Mouse (Mus musculus) hindbrain, postnatal 0 days (tissue): ENCODE measurements around the gene Tmem104. TPM values are rescaled to one million over a fixed set of nuclear protein-coding genes. Genes with fewer than 3 reads are reported as not detected.

Experiments used
- ATAC-seq: fragments of 200-750 bp; cut with Nextera tagmentation; 2 replicates; pipeline ENCODE4 v1.8.0; 2017; ENCODE audit warnings: mild to moderate bottlenecking, moderate TSS enrichment, moderate library complexity
- DNase-seq: peaks from one replicate; pipeline ENCODE4 v3.0.0-alpha.2; 2015; ENCODE audit warnings: low spot score
- H3K27ac ChIP-seq: fragments of 300-500 bp; sonication (generic); 2 replicates; pipeline ENCODE4 v1.5.1; 2014; ENCODE audit warnings: mild to moderate bottlenecking
- H3K27me3 ChIP-seq: fragments of 300-500 bp; sonication (generic); 2 replicates; pipeline ENCODE4 v1.6.1; 2014; ENCODE audit warnings: low read length, mixed read lengths; ENCODE audit not compliant: insufficient read depth
- H3K36me3 ChIP-seq: fragments of 300-500 bp; sonication (generic); 2 replicates; pipeline ENCODE4 v1.6.1; 2014; ENCODE audit warnings: low read length, mixed read lengths; ENCODE audit not compliant: insufficient read depth
- H3K4me1 ChIP-seq: fragments of 300-500 bp; sonication (generic); 2 replicates; pipeline ENCODE4 v1.6.1; 2014; ENCODE audit warnings: antibody characterized with exemption, low read length, mixed read lengths; ENCODE audit not compliant: insufficient read depth
- H3K4me2 ChIP-seq: fragments of 300-500 bp; sonication (generic); 2 replicates; pipeline ENCODE4 v1.6.1; 2014; ENCODE audit warnings: low read depth, mild to moderate bottlenecking, low read length, moderate library complexity, mixed read lengths
- H3K4me3 ChIP-seq: fragments of 300-500 bp; sonication (generic); 2 replicates; pipeline ENCODE4 v1.5.1; 2014; ENCODE audit warnings: low read length
- H3K9ac ChIP-seq: fragments of 300-500 bp; sonication (generic); replicated peaks from 2 replicates; pipeline ENCODE4 v1.6.1; 2014; ENCODE audit warnings: mild to moderate bottlenecking, low read length, moderate library complexity, mixed read lengths
- H3K9me3 ChIP-seq: fragments of 300-500 bp; sonication (generic); 2 replicates; pipeline ENCODE4 v1.6.1; 2016; ENCODE audit warnings: low read length, mixed read lengths
- CTCF ChIP-seq: IDR thresholded peaks from 2 replicates; pipeline ENCODE4 v1.5.1; 2016; ENCODE audit warnings: antibody characterized with exemption, control low read depth, low read depth
- WGBS: fragments of 180-500 bp; shearing (Covaris S2); extraction: QIAGEN DNeasy Blood & Tissue Kit; methylation state at CpG from one replicate; pipeline ENCODE4 v1.1.7; 2014; 5-methylcytosine and 5-hydroxymethylcytosine counted together
- polyA plus RNA-seq: library from polyadenylated mRNA; unstranded; fragments of >200 nt; fragmentation: Nextera tagmentation; extraction: Ambion mirVana; gene quantifications from 2 replicates; pipeline ENCODE4 v1.2.1, GENCODE M21; 2015
- total RNA-seq: library from RNA; depleted of rRNA; stranded (reverse); fragments of >200 nt; gene quantifications from 2 replicates; pipeline ENCODE4 v1.2.3, GENCODE M21; 2014

The Tmem104 gene
- total and polyA plus RNA-seq, 2 experiments from 2014 or later, result 11.1 to 13.5 TPM

- ATAC-seq, result no peak
Measured at GRCm38 (mm10) chr11:115153088-115153487, 34.2 kb upstream of the Tmem104 start.

GRCm38 (mm10) chr11:115153699-115154292 lies 33.5 kb upstream of the Tmem104 start:
- H3K27ac ChIP-seq, result no peak overlapping the region
- H3K4me1 ChIP-seq, result no peaks in the 10 kb centered on the region; the same call in 1 of the 2 replicates
- WGBS, result 1% methylated on average over 33 of the region's 35 CpGs
- peak; percentile 91 for TF ChIP-seq CTCF
- H3K27me3 ChIP-seq, result peaks cover 16% of the 10 kb centered on the region
- H3K9ac ChIP-seq, result no peak overlapping the region
- H3K4me3 ChIP-seq, result peak overlapping the region; percentile 16
- H3K9me3 ChIP-seq, result 0 out of 2 replicates have a peak, but pooled peaks cover 4% of the 10 kb centered on the region
- H3K36me3 ChIP-seq, result no peaks in the 10 kb centered on the region
- peak; percentile 68 for DNase-seq
- peak overlapping the region; percentile 43 for H3K4me2 ChIP-seq
- ATAC-seq, result peak; percentile 63; the same call in 1 of the 2 replicates

More at GRCm38 (mm10) chr11:115153088-115153487, 34.2 kb upstream of the Tmem104 start:
- Histone ChIP-seq H3K9ac (no peak overlapping the region), H3K4me3 (no peak overlapping the region), H3K27me3 (peaks cover 16% of the 10 kb centered on the region), H3K4me2 (no peak overlapping the region), H3K36me3 (no peaks in the 10 kb centered on the region), H3K9me3 (0 out of 2 replicates have a peak, but pooled peaks cover 4% of the 10 kb centered on the region), H3K27ac (no peak overlapping the region), H3K4me1 (no peaks in the 10 kb centered on the region; the same call in 1 of the 2 replicates)
- no peak for DNase-seq
- WGBS, result 81% methylated on average over 9 of the region's 9 CpGs
- TF ChIP-seq CTCF, result no peak

- Histone ChIP-seq H3K9me3 (no peaks in the 10 kb centered on the region), H3K4me1 (no peaks in the 10 kb centered on the region; the same call in 1 of the 2 replicates), H3K4me2 (no peak overlapping the region), H3K9ac (no peak overlapping the region), H3K4me3 (no peak overlapping the region), H3K36me3 (no peaks in the 10 kb centered on the region), H3K27ac (no peak overlapping the region), H3K27me3 (peaks cover 16% of the 10 kb centered on the region)
- no peak for DNase-seq
- ATAC-seq, result no peak
- TF ChIP-seq CTCF, result no peak
- WGBS, result 24% methylated on average over 5 of the region's 5 CpGs
Measured at GRCm38 (mm10) chr11:115155053-115155634, 32.1 kb upstream of the Tmem104 start.

GRCm38 (mm10) chr11:115157933-115158719 lies 29.2 kb upstream of the Tmem104 start:
- DNase-seq (no peak), ATAC-seq (no peak)
- H3K27me3 ChIP-seq, result peaks cover 16% of the 10 kb centered on the region
- 42% methylated on average over 12 of the region's 12 CpGs for WGBS
- no peaks in the 10 kb centered on the region for H3K36me3 ChIP-seq
- H3K27ac ChIP-seq, result no peak overlapping the region
- H3K4me2 ChIP-seq, result no peak overlapping the region
- H3K9ac ChIP-seq, result no peak overlapping the region
- no peaks in the 10 kb centered on the region for H3K4me1 ChIP-seq
- no peak for TF ChIP-seq CTCF
- H3K9me3 ChIP-seq, result no peaks in the 10 kb centered on the region
- H3K4me3 ChIP-seq, result no peak overlapping the region

DNA sequence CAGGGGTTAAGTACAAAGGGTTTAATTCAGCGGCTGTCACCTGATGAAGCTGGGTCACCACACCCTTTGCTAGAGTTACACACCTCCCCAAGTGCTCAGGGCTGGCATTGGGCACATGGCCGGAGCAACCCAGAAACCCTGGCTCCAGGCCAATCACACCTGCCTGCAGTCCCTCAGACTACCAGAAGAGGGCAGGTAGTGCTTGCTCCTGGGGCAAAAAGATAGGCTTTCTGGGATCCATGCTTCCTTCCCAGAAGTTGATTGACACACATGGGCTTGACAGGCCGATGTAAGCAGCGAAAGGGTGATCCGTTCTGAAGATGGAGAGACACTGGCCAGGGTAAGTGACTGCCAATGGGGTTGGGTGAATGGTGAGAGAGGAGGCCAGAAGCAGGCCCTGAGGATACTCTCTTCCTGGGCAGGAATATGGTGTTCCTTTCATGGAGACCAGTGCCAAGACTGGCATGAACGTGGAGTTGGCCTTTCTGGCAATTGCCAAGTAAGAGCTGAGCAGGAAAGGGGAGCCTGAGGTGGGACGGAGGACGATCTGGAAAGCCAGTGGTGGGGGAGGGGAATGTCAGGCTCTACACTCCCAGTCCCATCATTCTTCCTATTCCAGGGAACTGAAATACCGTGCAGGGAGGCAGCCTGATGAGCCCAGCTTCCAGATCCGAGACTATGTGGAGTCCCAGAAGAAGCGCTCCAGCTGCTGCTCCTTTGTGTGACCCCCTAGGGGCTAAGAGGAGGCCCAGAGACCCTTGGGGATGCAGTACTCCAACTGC lies 27.1 kb upstream of the Tmem104 start:
- H3K27me3 ChIP-seq, result peaks cover under 1% of the 10 kb centered on the region; the same call in 1 of the 2 replicates
- peak; percentile 52 for DNase-seq
- no peak for ATAC-seq

More for the DNA sequence above, 27.1 kb upstream of the Tmem104 start:
- H3K9ac ChIP-seq, result no peak overlapping the region
- H3K4me3 ChIP-seq, result no peak overlapping the region
- no peaks in the 10 kb centered on the region for H3K9me3 ChIP-seq
- no peak overlapping the region for H3K4me2 ChIP-seq
- H3K36me3 ChIP-seq, result no peaks in the 10 kb centered on the region
- 44% methylated on average over 11 of the region's 11 CpGs for WGBS
- no peaks in the 10 kb centered on the region for H3K4me1 ChIP-seq
- no peak overlapping the region for H3K27ac ChIP-seq
- peak; percentile 81 for TF ChIP-seq CTCF
